In genomic region chr5:68070308-68070707, GRCm38 (mm10) we compare ENCODE assay signal across 19 mouse cellular contexts.
DNase-seq lines count a peak whose midpoint lies in the region; ATAC-seq lines count a peak whose summit lies in the region.
"Had no signal": no experiment of that assay in that cellular context is flagged by ENCODE, and none has a peak within 500 bp of the region (broad histone marks: within the 10 kb centered on the region; RNA-seq: fewer than 3 reads in every experiment).

No protein-coding gene starts in this region.

- ATAC-seq in cerebellum, adult (ENCODE audit: insufficient number of reproducible peaks, low FRiP score, low TSS enrichment) = peak; percentile 74; the same call in 1 of the 2 replicates
- ATAC-seq: activated CD4-positive, CD25-positive, alpha-beta regulatory T cell, adult 4 months; CD4-positive, CD25-positive, alpha-beta regulatory T cell, adult 4 months; Patski had no signal

- DNase-seq in cerebellum, adult 11-12 months = no peak
- peak; percentile 43 for DNase-seq in cerebellum, adult 9-10 months
- no peak for DNase-seq in cerebellum, adult 8-10 months
- DNase-seq in brain, adult 2 months (ENCODE audit: low read depth, low spot score) = peak; percentile 56
- no peak for DNase-seq in thymus, postnatal 14 days
- DNase-seq: adrenal gland, adult 2 months; adrenal gland, adult 8-10 months; adrenal gland, postnatal 10 days; adrenal gland, postnatal 14 days; adrenal gland, postnatal 25 days; adrenal gland, postnatal 36 days; B cell, adult 2 months; cerebellum, adult 11 months; cerebellum, adult 9-11 months; cerebellum, postnatal 10 days had no signal

Comparison
In these comparisons a context has a peak if more than half of its experiments do, and no peak if none do; other contexts are left out.
1. DNase-seq: peak in cerebellum, adult 9-10 months (single experiment) and brain, adult 2 months (single experiment); none in cerebellum, adult 11-12 months (single experiment), cerebellum, adult 8-10 months (single experiment) and thymus, postnatal 14 days (single experiment).